Mouse (Mus musculus): ENCODE measurements at regions not wholly inside any gene's neighbourhood (a gene's known extent, or its start where the extent isn't known, plus 50 kb on each side); places are given as distances from the start of the nearest gene placed in this dataset.
A peak's percentile ranks its signal among the peaks of the same experiment; 100 is the strongest.

DNA sequence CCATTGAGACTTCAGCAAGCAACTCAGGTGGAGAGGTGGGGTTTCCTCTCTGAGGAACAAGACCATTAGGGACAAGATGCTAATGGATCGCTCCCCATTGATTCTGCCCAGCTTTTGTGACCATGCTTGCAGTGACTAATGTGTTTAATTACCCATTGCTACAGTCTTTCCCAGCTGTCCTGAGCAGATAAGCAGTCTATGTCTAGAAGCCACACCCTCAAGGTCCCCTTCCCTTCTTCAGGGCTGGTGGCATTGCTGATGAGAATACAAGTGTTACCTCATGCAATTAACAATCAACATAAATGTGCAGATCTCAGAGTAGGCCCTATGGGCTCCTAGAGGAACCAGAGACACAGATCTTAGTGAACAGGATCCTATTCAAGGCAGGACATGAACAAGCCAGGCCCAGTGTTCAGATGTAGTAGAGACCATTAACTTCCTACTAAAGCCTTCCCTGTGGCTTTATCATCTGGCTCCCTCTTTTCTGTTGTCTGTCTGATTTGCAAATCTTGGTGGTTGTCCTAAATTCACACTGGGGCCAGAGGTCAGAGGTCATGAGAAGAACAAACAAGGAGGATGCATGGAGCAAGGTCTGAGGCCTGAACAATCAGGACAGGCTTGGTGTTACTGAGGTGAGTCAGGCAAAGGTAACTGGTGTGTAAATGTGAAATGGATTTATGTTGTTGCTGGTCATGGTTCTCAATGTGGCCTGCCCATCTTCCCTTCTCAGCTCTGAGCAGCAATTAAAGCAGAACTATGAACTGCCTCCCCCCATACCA is 56.8 kb downstream of the Odc1 start:
- TF ChIP-seq EP300 (IDR thresholded peaks at IDR 0.05; ENCODE audit: low read depth) (peak; percentile 25; the same call in 1 of the 2 replicates), CTCF (IDR thresholded peaks at IDR 0.05; ENCODE audit: low read depth) (no peak)
- Histone ChIP-seq H3K4me2 (ENCODE audit: low read depth, low read length) (no peak overlapping the region), H3K4me1 (ENCODE audit: insufficient read depth) (0 out of 2 replicates have a peak, but pooled peaks cover 5% of the 10 kb centered on the region), H3K4me3 (ENCODE audit: low read depth, low read length) (no peak overlapping the region), H3K27ac (ENCODE audit: low read depth) (no peak overlapping the region), H3K9ac (replicated peaks) (no peak overlapping the region), H3K36me3 (replicated peaks; ENCODE audit: insufficient read depth, low read length) (no peaks in the 10 kb centered on the region), H3K27me3 (ENCODE audit: insufficient read depth, low read length) (no peaks in the 10 kb centered on the region), H3K9me3 (ENCODE audit: low read length) (no peaks in the 10 kb centered on the region; the same call in 1 of the 2 replicates)
- DNase-seq (no peak), ATAC-seq (peak; percentile 80)
- 50% methylated on average over 1 of the region's 1 CpGs for WGBS (ENCODE audit: insufficient replicate concordance)

DNA sequence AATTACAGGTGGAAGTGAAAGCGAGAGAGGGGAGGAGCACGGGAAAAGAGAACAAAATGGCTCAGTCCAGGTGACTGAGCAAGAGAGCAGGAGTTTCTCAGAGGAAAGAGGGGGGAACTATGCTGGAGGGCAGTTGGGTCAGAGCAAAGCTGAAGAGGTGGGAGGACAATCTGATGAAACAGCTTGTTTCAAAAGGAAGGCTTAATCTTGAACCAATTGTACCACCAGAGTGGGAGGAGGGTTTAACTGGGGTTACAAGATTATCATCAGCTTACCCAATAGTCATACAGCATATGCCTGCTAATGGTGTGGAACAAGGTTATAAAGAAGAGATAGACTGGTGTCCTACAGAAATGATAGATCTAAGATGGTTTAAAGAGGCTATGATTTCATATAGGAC is 59.0 kb downstream of the Odc1 start:
- no peak overlapping the region for H3K27ac ChIP-seq (ENCODE audit: low read depth)
- H3K9ac ChIP-seq (replicated peaks): no peak overlapping the region
- no peak overlapping the region for H3K4me2 ChIP-seq (ENCODE audit: low read depth, low read length)
- DNase-seq (no peak), ATAC-seq (no peak)
- no peaks in the 10 kb centered on the region for H3K36me3 ChIP-seq (replicated peaks; ENCODE audit: insufficient read depth, low read length)
- TF ChIP-seq CTCF (IDR thresholded peaks at IDR 0.05; ENCODE audit: low read depth) (no peak), EP300 (IDR thresholded peaks at IDR 0.05; ENCODE audit: low read depth) (no peak)
- WGBS (ENCODE audit: insufficient replicate concordance): 68% methylated on average over 2 of the region's 2 CpGs
- H3K27me3 ChIP-seq (ENCODE audit: insufficient read depth, low read length): no peaks in the 10 kb centered on the region
- no peak overlapping the region for H3K4me3 ChIP-seq (ENCODE audit: low read depth, low read length)
- H3K4me1 ChIP-seq (ENCODE audit: insufficient read depth): 0 out of 2 replicates have a peak, but pooled peaks cover 5% of the 10 kb centered on the region
- H3K9me3 ChIP-seq (ENCODE audit: low read length): no peaks in the 10 kb centered on the region; the same call in 1 of the 2 replicates

DNA sequence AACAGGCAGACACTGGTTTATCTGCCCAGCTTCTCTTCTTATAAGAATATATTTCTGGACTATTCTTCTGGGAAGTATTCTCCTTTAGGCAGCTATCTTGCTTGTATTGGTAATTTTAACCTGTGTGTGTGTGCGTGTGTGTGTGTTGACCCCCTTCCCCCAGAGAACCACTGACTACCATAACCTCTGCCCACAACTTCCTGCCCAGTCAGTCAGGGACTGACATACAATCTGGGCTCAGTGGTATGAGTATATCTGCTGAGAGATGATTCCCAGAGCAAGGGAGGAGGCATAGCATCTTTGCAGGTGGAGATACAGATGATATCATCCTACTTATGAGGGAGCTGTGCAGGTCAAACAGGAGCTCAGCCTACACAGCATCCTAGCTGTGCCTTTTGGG is 65.8 kb downstream of the Odc1 start:
- WGBS (ENCODE audit: insufficient replicate concordance): 30% methylated on average over 1 of the region's 1 CpGs
- no peak for DNase-seq

DNA sequence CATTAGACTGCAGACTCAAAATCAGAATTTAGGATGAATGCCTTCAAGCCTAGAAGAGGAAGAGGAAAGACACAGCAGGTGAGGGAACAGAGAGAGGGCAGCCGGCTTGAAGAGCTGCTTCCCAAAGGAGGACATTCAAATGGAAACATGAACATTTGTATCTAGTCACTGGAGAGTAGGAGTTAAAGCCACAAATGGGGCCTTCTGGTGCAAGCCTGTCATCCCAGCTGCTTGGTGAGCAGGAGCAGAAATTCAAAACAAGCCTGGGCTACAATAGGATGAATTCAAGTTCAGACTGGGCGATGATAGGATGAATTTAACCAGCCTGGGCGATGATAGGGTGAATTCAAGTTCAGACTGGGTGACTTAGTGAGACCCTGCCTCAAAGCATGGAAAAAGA is 67.4 kb downstream of the Odc1 start:
- no peak for DNase-seq
- H3K9ac ChIP-seq (replicated peaks): no peak overlapping the region
- no peak for ATAC-seq
- H3K27ac ChIP-seq (ENCODE audit: low read depth): no peak overlapping the region
- H3K36me3 ChIP-seq (replicated peaks; ENCODE audit: insufficient read depth, low read length): no peaks in the 10 kb centered on the region
- WGBS (ENCODE audit: insufficient replicate concordance): 73% methylated on average over 3 of the region's 3 CpGs
- H3K4me3 ChIP-seq (ENCODE audit: low read depth, low read length): no peak overlapping the region
- no peak overlapping the region for H3K4me2 ChIP-seq (ENCODE audit: low read depth, low read length)
- no peaks in the 10 kb centered on the region for H3K27me3 ChIP-seq (ENCODE audit: insufficient read depth, low read length)
- no peaks in the 10 kb centered on the region for H3K9me3 ChIP-seq (ENCODE audit: low read length)
- TF ChIP-seq EP300 (IDR thresholded peaks at IDR 0.05; ENCODE audit: low read depth): no peak
- no peak for TF ChIP-seq CTCF (IDR thresholded peaks at IDR 0.05; ENCODE audit: low read depth)
- H3K4me1 ChIP-seq (ENCODE audit: insufficient read depth): no peaks in the 10 kb centered on the region

More for the DNA sequence above, 65.8 kb downstream of the Odc1 start:
- no peaks in the 10 kb centered on the region for H3K36me3 ChIP-seq (replicated peaks; ENCODE audit: insufficient read depth, low read length)
- H3K4me2 ChIP-seq (ENCODE audit: low read depth, low read length): no peak overlapping the region
- no peak overlapping the region for H3K27ac ChIP-seq (ENCODE audit: low read depth)
- ATAC-seq: no peak
- no peaks in the 10 kb centered on the region for H3K9me3 ChIP-seq (ENCODE audit: low read length)
- no peaks in the 10 kb centered on the region for H3K27me3 ChIP-seq (ENCODE audit: insufficient read depth, low read length)
- TF ChIP-seq CTCF (IDR thresholded peaks at IDR 0.05; ENCODE audit: low read depth) (no peak), EP300 (IDR thresholded peaks at IDR 0.05; ENCODE audit: low read depth) (no peak)
- H3K4me1 ChIP-seq (ENCODE audit: insufficient read depth): no peaks in the 10 kb centered on the region
- no peak overlapping the region for H3K4me3 ChIP-seq (ENCODE audit: low read depth, low read length)
- H3K9ac ChIP-seq (replicated peaks): no peak overlapping the region

DNA sequence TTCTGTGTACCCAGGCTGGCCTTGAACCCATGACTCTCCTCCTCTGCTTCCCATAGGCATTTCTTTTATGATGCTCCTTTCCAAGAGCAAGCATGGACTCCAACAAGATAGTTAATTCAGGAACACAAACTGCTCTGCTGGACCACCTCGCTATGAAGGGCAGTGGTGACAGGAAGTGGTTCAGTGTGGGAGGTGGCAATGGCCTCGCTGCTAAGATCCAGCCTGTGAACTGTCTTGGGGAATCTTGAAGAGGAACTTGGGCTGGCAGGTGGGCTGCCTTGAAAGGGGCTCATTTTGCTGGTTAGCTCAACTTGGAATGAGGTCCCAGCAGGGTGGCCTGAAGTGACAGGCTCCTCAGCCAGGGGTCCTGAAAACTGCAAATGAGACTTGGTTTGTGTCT is 72.4 kb upstream of the Hpcal1 start:
- Histone ChIP-seq H3K4me3 (ENCODE audit: low read depth, low read length) (no peak overlapping the region), H3K9me3 (ENCODE audit: low read length) (no peaks in the 10 kb centered on the region), H3K27ac (ENCODE audit: low read depth) (no peak overlapping the region), H3K36me3 (replicated peaks; ENCODE audit: insufficient read depth, low read length) (no peaks in the 10 kb centered on the region), H3K27me3 (ENCODE audit: insufficient read depth, low read length) (no peaks in the 10 kb centered on the region), H3K4me1 (ENCODE audit: insufficient read depth) (no peaks in the 10 kb centered on the region), H3K9ac (replicated peaks) (no peak overlapping the region), H3K4me2 (ENCODE audit: low read depth, low read length) (no peak overlapping the region)
- ATAC-seq (no peak), DNase-seq (no peak)
- 15% methylated on average over 2 of the region's 2 CpGs for WGBS (ENCODE audit: insufficient replicate concordance)
- TF ChIP-seq EP300 (IDR thresholded peaks at IDR 0.05; ENCODE audit: low read depth): no peak

DNA sequence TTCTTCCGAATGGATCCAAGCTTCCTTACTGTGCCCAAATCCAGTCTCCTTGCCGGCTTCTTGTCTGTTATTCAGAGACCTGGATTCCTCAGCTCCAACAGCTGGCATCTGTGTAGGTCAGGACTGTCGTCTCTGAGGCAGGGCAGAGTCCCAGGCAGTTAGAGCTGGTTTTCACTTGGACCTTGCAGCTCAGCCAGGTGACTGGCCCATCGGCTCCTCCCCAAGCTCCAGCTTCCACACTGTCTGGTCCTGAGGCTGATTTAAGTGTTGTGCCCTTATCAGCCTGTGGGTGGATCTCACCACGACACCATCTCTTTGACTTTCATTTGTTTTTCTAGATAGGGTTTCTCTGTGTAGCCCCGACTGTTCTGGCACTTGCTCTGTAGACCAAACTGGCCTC is 70.4 kb upstream of the Hpcal1 start:
- ATAC-seq: no peak
- TF ChIP-seq EP300 (IDR thresholded peaks at IDR 0.05; ENCODE audit: low read depth) (no peak), CTCF (IDR thresholded peaks at IDR 0.05; ENCODE audit: low read depth) (no peak)
- Histone ChIP-seq H3K9ac (replicated peaks) (no peak overlapping the region), H3K4me3 (ENCODE audit: low read depth, low read length) (no peak overlapping the region), H3K27ac (ENCODE audit: low read depth) (no peak overlapping the region), H3K27me3 (ENCODE audit: insufficient read depth, low read length) (no peaks in the 10 kb centered on the region), H3K4me2 (ENCODE audit: low read depth, low read length) (no peak overlapping the region), H3K9me3 (ENCODE audit: low read length) (no peaks in the 10 kb centered on the region), H3K36me3 (replicated peaks; ENCODE audit: insufficient read depth, low read length) (no peaks in the 10 kb centered on the region), H3K4me1 (ENCODE audit: insufficient read depth) (no peaks in the 10 kb centered on the region)
- DNase-seq: no peak
- WGBS (ENCODE audit: insufficient replicate concordance): 50% methylated on average over 6 of the region's 6 CpGs
